Mouse (Mus musculus) ES-E14 (cell line): ENCODE results near the gene Pcnx2. TPM values are rescaled to one million over a fixed set of nuclear protein-coding genes. Genes with fewer than 3 reads are reported as not detected.

Experiments used
- DNase-seq: peaks from one replicate; pipeline ENCODE4 v3.0.0-alpha.2; 2013; ENCODE audit warnings: low read depth, low spot score
- H3K27ac ChIP-seq: 2 replicates; pipeline ENCODE4 v1.5.1; 2012; ENCODE audit warnings: low read depth, mild to moderate bottlenecking, low read length, moderate library complexity, mixed read lengths; ENCODE audit not compliant: poor library complexity, insufficient read depth, severe bottlenecking
- H3K36me3 ChIP-seq: 2 replicates; pipeline ENCODE4 v1.6.1; 2012; ENCODE audit warnings: mild to moderate bottlenecking, low read length, moderate library complexity, mixed read lengths; ENCODE audit not compliant: control insufficient read depth, poor library complexity, insufficient read depth, severe bottlenecking
- H3K4me1 ChIP-seq, 2 experiments: fragments of 150-350 bp in 1 of 2; sonication (generic) in 1 of 2; 2 replicates each; pipeline ENCODE4 v1.6.1; 2012; ENCODE audit warnings: low read length in 2 of 2, mild to moderate bottlenecking in 1 of 2, mixed read lengths in 1 of 2; ENCODE audit not compliant: control insufficient read depth in 2 of 2, insufficient read depth in 2 of 2, poor library complexity in 1 of 2
- H3K4me3 ChIP-seq, 2 experiments: fragments of 150-350 bp in 1 of 2; sonication (generic) in 1 of 2; 2 replicates each; pipeline ENCODE4 v1.5.1; 2012; ENCODE audit warnings: low read length in 2 of 2, low read depth in 1 of 2, mild to moderate bottlenecking in 1 of 2, mixed read lengths in 1 of 2; ENCODE audit not compliant: insufficient read depth in 1 of 2, poor library complexity in 1 of 2, severe bottlenecking in 1 of 2
- H3K9ac ChIP-seq: 2 replicates; pipeline ENCODE4 v1.6.1; 2012; ENCODE audit warnings: low read depth, mild to moderate bottlenecking, low read length, mixed read lengths; ENCODE audit not compliant: poor library complexity, insufficient read depth, severe bottlenecking
- H3K9me3 ChIP-seq: fragments of 150-350 bp; sonication (generic); 2 replicates; pipeline ENCODE4 v1.6.1; 2012; ENCODE audit warnings: low read depth, mild to moderate bottlenecking, low read length; ENCODE audit not compliant: control insufficient read depth, insufficient read depth
- CHD2 ChIP-seq: IDR thresholded peaks from 2 replicates; pipeline ENCODE4 v1.6.1; 2014; ENCODE audit warnings: mild to moderate bottlenecking, low read depth, low read length, inconsistent platforms
- HCFC1 ChIP-seq: IDR thresholded peaks from 2 replicates; pipeline ENCODE4 v1.6.1; 2012; ENCODE audit warnings: low read length, inconsistent platforms, borderline replicate concordance; ENCODE audit not compliant: insufficient read depth
- MAFK ChIP-seq: IDR thresholded peaks from 2 replicates; pipeline ENCODE4 v1.6.1; 2014; ENCODE audit warnings: mild to moderate bottlenecking, low read depth, low read length, inconsistent platforms; ENCODE audit not compliant: insufficient read depth
- ZC3H11A ChIP-seq: IDR thresholded peaks from 2 replicates; pipeline ENCODE4 v1.6.1; 2012; ENCODE audit warnings: low read depth, mild to moderate bottlenecking, inconsistent platforms, low read length, borderline replicate concordance
- ZNF384 ChIP-seq: IDR thresholded peaks from 2 replicates; pipeline ENCODE4 v1.6.1; 2012; ENCODE audit warnings: low read depth, low read length, inconsistent platforms
- in situ Hi-C, 2 experiments: fragments of 600-800 bp; cut with MboI; formaldehyde crosslinking; loops; one replicate each; pipeline ENCODE4 v1.15.1; 2025; ENCODE audit warnings: low sequenced_read_pairs in 2 of 2, inconsistent platforms in 1 of 2; ENCODE audit not compliant: unreplicated experiment in 2 of 2
- total RNA-seq: library from RNA; depleted of rRNA; stranded (reverse); fragments of 300-350 nt; gene quantifications from 2 replicates; pipeline ENCODE4 v1.2.3, GENCODE M21; 2012

Gene Pcnx2
- total RNA-seq, 1 experiment: 2.0 TPM

DNA sequence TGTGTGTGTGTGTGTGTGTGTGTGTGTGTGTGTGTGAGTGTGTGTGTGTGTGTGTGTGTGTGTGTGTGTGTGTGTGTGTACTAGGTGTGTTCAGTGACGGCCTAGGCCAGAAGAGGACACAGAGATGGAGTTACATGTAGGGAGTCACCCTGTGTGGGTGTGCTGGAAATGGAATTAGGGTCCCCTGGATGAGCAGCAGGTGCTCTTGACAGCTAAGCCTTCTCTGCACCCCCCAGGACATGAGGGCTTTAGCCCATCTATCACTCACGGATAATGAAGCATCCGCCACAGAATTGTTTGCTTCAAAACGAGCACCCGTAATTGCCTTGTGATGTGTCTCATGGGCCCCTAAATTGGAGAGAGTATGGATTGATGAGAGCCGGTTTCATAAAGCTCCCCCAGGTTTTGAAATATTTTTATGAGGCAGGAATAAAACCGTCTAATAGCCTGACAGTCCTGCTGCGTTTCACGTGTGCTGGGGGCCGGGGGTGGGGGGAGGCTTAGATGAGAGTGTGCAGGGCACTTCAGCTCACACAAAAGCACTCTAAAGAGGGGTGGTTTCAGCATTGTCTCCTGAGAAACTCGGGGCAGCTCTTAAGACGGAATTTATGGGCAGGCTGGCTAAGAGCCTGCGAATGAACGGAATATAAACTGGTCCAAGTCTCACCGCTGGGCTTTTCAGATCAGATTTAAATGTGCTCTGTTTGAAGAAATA is 54.8 kb downstream of the Pcnx2 start:
- no peaks in the 10 kb centered on the region for H3K9me3 ChIP-seq
- H3K27ac ChIP-seq: no peak overlapping the region
- H3K36me3 ChIP-seq: no peaks in the 10 kb centered on the region
- no peak for TF ChIP-seq MAFK
- no peak for TF ChIP-seq HCFC1
- TF ChIP-seq ZNF384: no peak
- TF ChIP-seq ZC3H11A: no peak
- no peak for TF ChIP-seq CHD2
- no peak for DNase-seq
- H3K9ac ChIP-seq: no peak overlapping the region
- in situ Hi-C loops: no loop called here
- H3K4me1 ChIP-seq: no peaks in the 10 kb centered on the region
- H3K4me3 ChIP-seq: no peak overlapping the region

DNA sequence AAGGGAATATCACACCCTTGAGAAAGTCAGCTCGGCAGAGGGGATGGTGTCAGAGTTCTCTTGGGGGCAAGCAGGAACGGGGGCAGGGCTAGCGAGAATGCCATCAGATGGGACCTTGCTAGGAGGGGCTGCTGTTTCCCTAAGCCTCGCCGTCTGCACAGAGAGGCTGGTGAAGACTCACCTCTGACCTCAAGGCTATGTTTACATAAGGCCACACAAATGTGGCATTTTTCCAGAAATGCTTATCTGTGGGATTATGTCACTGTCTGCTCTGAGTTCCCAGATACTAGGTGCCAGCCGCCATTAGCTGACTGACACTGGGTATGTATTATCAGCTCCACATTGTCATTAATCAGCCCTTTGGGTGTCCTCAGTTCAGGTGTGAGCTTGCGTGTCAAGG is 56.0 kb downstream of the Pcnx2 start:
- Histone ChIP-seq H3K9ac (no peak overlapping the region), H3K4me3 (no peak overlapping the region), H3K36me3 (no peaks in the 10 kb centered on the region), H3K27ac (no peak overlapping the region), H3K9me3 (no peaks in the 10 kb centered on the region), H3K4me1 (no peaks in the 10 kb centered on the region)
- in situ Hi-C loops: no loop called here
- no peak for TF ChIP-seq CHD2
- no peak for TF ChIP-seq ZNF384
- TF ChIP-seq ZC3H11A: no peak
- no peak for TF ChIP-seq HCFC1
- TF ChIP-seq MAFK: no peak
- no peak for DNase-seq

DNA sequence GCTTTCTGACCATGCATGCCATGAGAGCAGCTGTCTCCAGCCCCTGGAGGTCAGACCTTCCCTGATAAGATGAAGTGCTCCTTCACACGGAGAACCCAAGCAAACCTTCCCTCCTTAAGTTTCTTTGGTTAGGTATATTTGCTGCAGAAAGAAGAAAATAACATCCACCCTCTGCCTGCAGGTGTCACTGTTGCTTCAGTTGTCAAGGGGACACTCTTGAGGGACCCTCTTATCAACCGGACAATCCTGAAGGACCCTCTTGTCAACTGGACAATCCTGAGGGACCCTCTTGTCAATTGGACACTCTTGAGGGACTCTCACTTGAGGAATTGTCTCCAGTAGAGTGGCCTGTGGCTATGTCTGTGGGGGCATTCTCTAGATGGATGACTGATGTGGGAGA is 73.4 kb downstream of the Pcnx2 start:
- H3K9me3 ChIP-seq: no peaks in the 10 kb centered on the region
- in situ Hi-C loops: no loop called here
- H3K36me3 ChIP-seq: no peaks in the 10 kb centered on the region
- no peak overlapping the region for H3K9ac ChIP-seq
- no peaks in the 10 kb centered on the region for H3K4me1 ChIP-seq
- no peak for DNase-seq
- no peak overlapping the region for H3K27ac ChIP-seq
- no peak for TF ChIP-seq ZNF384
- no peak for TF ChIP-seq HCFC1
- TF ChIP-seq ZC3H11A: no peak
- TF ChIP-seq CHD2: no peak
- no peak for TF ChIP-seq MAFK
- no peak overlapping the region for H3K4me3 ChIP-seq

DNA sequence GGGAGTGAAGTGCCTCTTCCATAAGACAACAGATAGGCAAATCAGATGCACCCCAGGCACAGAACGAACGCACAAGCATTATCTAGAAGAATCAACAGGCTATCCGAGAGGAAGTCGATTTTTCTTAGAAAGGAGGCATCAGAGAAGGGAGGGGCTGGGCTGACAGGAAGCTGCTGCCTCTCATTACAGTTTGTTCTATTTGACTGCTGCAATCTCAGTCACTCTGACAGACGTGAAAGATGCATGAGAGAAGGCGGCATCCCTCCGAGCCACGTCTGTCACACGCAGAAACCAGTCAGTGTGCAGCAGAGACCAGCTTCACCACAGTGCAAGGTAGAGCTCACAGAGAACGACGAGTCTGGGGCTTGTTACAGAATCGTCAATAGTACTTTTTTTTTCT is 74.4 kb downstream of the Pcnx2 start:
- Histone ChIP-seq H3K4me3 (no peak overlapping the region), H3K36me3 (no peaks in the 10 kb centered on the region), H3K4me1 (no peaks in the 10 kb centered on the region), H3K9ac (no peak overlapping the region), H3K27ac (no peak overlapping the region), H3K9me3 (no peaks in the 10 kb centered on the region)
- no peak for DNase-seq
- in situ Hi-C loops: no loop called here
- TF ChIP-seq ZNF384: no peak
- no peak for TF ChIP-seq MAFK
- no peak for TF ChIP-seq HCFC1
- no peak for TF ChIP-seq CHD2
- no peak for TF ChIP-seq ZC3H11A

DNA sequence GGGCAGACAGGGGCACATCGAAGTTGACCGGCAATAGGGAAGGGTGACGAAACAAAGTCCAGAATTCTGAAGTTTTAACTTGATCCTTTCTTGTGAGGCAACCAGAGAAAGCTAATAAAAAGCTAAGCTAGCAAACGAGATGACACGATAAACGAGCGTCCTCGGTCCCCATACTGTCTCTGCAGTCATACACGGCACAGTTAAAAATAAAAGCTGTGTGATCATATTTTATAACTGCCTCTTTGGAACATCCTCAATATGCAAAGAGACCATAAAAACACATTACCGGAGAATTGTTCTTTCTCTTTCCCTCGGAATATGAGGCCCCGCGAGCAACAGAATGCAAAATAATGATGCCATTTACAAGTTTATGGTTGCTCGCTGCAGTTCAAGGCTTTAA is 76.1 kb downstream of the Pcnx2 start:
- H3K9ac ChIP-seq: no peak overlapping the region

More for the DNA sequence above, 76.1 kb downstream of the Pcnx2 start:
- H3K4me1 ChIP-seq: no peaks in the 10 kb centered on the region
- in situ Hi-C loops: no loop called here
- TF ChIP-seq MAFK (no peak), CHD2 (no peak), HCFC1 (no peak), ZNF384 (no peak), ZC3H11A (no peak)
- no peaks in the 10 kb centered on the region for H3K36me3 ChIP-seq
- H3K9me3 ChIP-seq: no peaks in the 10 kb centered on the region
- no peak for DNase-seq
- no peak overlapping the region for H3K27ac ChIP-seq
- no peak overlapping the region for H3K4me3 ChIP-seq
